Mouse (Mus musculus) bone marrow macrophage, adult 2 months (primary cell): Measurements from ENCODE around the gene Krtap10-4.
"Not testable (repeated sequence)": the region's sequence is repeated elsewhere in the genome, so short reads cannot be mapped to it uniquely, and the experiment has no call there.

Source experiments
- CTCF ChIP-seq: IDR thresholded peaks from 2 replicates; pipeline ENCODE4 v1.5.1; 2012; ENCODE audit warnings: low read depth, mild to moderate bottlenecking, low read length, moderate library complexity
- POLR2A ChIP-seq: IDR thresholded peaks from 2 replicates; pipeline ENCODE4 v1.6.1; 2012; ENCODE audit warnings: mild to moderate bottlenecking, low read depth, low read length, borderline replicate concordance

DNA sequence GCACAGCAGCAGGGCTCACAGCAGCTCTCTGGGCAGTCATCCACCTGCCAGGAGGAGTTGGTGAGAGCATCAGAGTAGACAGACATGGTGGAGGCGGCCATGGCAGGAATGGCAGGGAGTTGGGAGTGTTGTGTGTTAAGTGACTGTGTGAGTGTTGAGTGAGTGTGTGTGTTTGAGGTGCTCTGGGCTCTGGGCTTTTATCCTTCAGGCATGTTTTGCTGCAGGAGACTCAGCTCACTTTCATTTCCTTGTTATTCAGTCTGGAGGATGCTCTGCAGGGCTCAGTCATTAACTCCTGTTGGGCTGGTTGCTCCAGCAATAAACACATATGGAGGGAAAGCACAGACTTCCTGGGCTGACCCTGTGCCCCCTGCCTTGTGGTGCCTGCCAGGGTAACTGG, 44.5 kb downstream of the Krtap10-4 start, which contains the start of gene Gm3250:
- not testable (repeated sequence) for TF ChIP-seq POLR2A, CTCF
